Comparison of ENCODE assay signal across 11 mouse cellular contexts in genomic region chr3:153292853-153293252, GRCm38 (mm10).
A peak's percentile ranks its signal among the peaks of the same experiment; 100 is the strongest.
DNase-seq lines count a peak whose midpoint lies in the region; ATAC-seq lines count a peak whose summit lies in the region.
"Had no signal": no experiment of that assay in that cellular context is flagged by ENCODE, and none has a peak within 500 bp of the region (broad histone marks: within the 10 kb centered on the region; RNA-seq: fewer than 3 reads in every experiment).

No protein-coding gene starts in this region.

- no peaks in the 10 kb centered on the region for H3K9me3 ChIP-seq in heart, embryonic 12.5 days (replicated peaks)
- no peaks in the 10 kb centered on the region for H3K9me3 ChIP-seq in neural tube, embryonic 15.5 days (replicated peaks)
- no peaks in the 10 kb centered on the region for H3K9me3 ChIP-seq in lung, embryonic 16.5 days (ENCODE audit: control insufficient read depth, low read length)
- no peaks in the 10 kb centered on the region for H3K9me3 ChIP-seq in stomach, embryonic 14.5 days (ENCODE audit: control insufficient read depth, low read depth, low read length)
- H3K9me3 ChIP-seq: heart, embryonic 10.5 days had no signal

- H3K4me1 ChIP-seq in heart, embryonic 12.5 days (replicated peaks): no peaks in the 10 kb centered on the region; the same call in 1 of the 2 replicates
- no peaks in the 10 kb centered on the region for H3K4me1 ChIP-seq in neural tube, embryonic 15.5 days
- peaks cover 2% of the 10 kb centered on the region; the same call in 1 of the 2 replicates for H3K4me1 ChIP-seq in lung, embryonic 16.5 days (replicated peaks; ENCODE audit: control insufficient read depth, insufficient read depth, low read length)
- H3K4me1 ChIP-seq in stomach, embryonic 14.5 days (ENCODE audit: control insufficient read depth, insufficient read depth, low read length): 0 out of 2 replicates have a peak, but pooled peaks cover 4% of the 10 kb centered on the region
- H3K4me1 ChIP-seq: megakaryocyte, embryonic 14.5 days had no signal

- H3K36me3 ChIP-seq in heart, embryonic 12.5 days: no peaks in the 10 kb centered on the region
- H3K36me3 ChIP-seq in neural tube, embryonic 15.5 days: no peaks in the 10 kb centered on the region
- no peaks in the 10 kb centered on the region for H3K36me3 ChIP-seq in lung, embryonic 16.5 days (ENCODE audit: control insufficient read depth, insufficient read depth, low read length)
- H3K36me3 ChIP-seq in stomach, embryonic 14.5 days (ENCODE audit: control insufficient read depth, insufficient read depth, low read length): no peaks in the 10 kb centered on the region
- H3K36me3 ChIP-seq: heart, embryonic 10.5 days had no signal

- H3K27ac ChIP-seq in heart, embryonic 12.5 days (ENCODE audit: poor library complexity, severe bottlenecking): no peak overlapping the region
- H3K27ac ChIP-seq in neural tube, embryonic 15.5 days (replicated peaks): no peak overlapping the region
- H3K27ac ChIP-seq in lung, embryonic 16.5 days (ENCODE audit: low read length): no peak overlapping the region
- H3K27ac ChIP-seq in stomach, embryonic 14.5 days (ENCODE audit: low read length): no peak overlapping the region
- H3K27ac ChIP-seq: heart, embryonic 10.5 days had no signal

- peak; percentile 89 for DNase-seq in heart, adult 11 months
- no peak for DNase-seq in neural tube, embryonic 10.5 days (ENCODE audit: extremely low spot score, low spot score)
- no peak for DNase-seq in adrenal gland, adult 2 months
- DNase-seq in left cerebral cortex, adult 11 months (ENCODE audit: low spot score): no peak
- DNase-seq: left cerebral cortex, postnatal 4 days had no signal

- H3K4me3 ChIP-seq in heart, embryonic 12.5 days: no peak overlapping the region
- no peak overlapping the region for H3K4me3 ChIP-seq in neural tube, embryonic 15.5 days (replicated peaks)
- no peak overlapping the region for H3K4me3 ChIP-seq in lung, embryonic 16.5 days (ENCODE audit: low read length)
- H3K4me3 ChIP-seq in stomach, embryonic 14.5 days (ENCODE audit: low read depth, low read length): no peak overlapping the region
- H3K4me3 ChIP-seq: heart, embryonic 10.5 days had no signal

- H3K4me2 ChIP-seq in heart, embryonic 12.5 days: no peak overlapping the region
- H3K4me2 ChIP-seq in neural tube, embryonic 15.5 days: no peak overlapping the region
- H3K4me2 ChIP-seq in lung, embryonic 16.5 days (ENCODE audit: low read depth, low read length): no peak overlapping the region
- H3K4me2 ChIP-seq in stomach, embryonic 14.5 days (replicated peaks; ENCODE audit: low read depth, low read length): no peak overlapping the region

- no peak overlapping the region for H3K9ac ChIP-seq in heart, embryonic 12.5 days
- H3K9ac ChIP-seq in neural tube, embryonic 15.5 days (replicated peaks): no peak overlapping the region
- H3K9ac ChIP-seq in lung, embryonic 16.5 days (ENCODE audit: low read length): no peak overlapping the region
- H3K9ac ChIP-seq in stomach, embryonic 14.5 days (replicated peaks; ENCODE audit: low read depth, low read length): no peak overlapping the region

- 86% methylated on average over 5 of the region's 5 CpGs for WGBS in heart, embryonic 12.5 days
- WGBS in neural tube, embryonic 15.5 days: 94% methylated on average over 5 of the region's 5 CpGs
- WGBS in lung, embryonic 16.5 days: 88% methylated on average over 5 of the region's 5 CpGs
- 89% methylated on average over 5 of the region's 5 CpGs for WGBS in stomach, embryonic 14.5 days

- ATAC-seq in heart, embryonic 12.5 days (ENCODE audit: insufficient number of reproducible peaks, low FRiP score): no peak
- ATAC-seq in neural tube, embryonic 15.5 days (ENCODE audit: low FRiP score): 0 out of 2 replicates have a peak, but pooled peaks have one; percentile 13
- ATAC-seq in lung, embryonic 16.5 days (ENCODE audit: low read depth): peak; percentile 20; the same call in 1 of the 2 replicates
- 0 out of 2 replicates have a peak, but pooled peaks have one; percentile 28 for ATAC-seq in stomach, embryonic 14.5 days (ENCODE audit: insufficient number of reproducible peaks, insufficient read depth, low FRiP score, low read depth)

- H3K27me3 ChIP-seq in heart, embryonic 12.5 days (replicated peaks): no peaks in the 10 kb centered on the region
- H3K27me3 ChIP-seq in neural tube, embryonic 15.5 days (replicated peaks): no peaks in the 10 kb centered on the region
- no peaks in the 10 kb centered on the region for H3K27me3 ChIP-seq in lung, embryonic 16.5 days (ENCODE audit: control insufficient read depth, insufficient read depth, low read depth, low read length)
- no peaks in the 10 kb centered on the region for H3K27me3 ChIP-seq in stomach, embryonic 14.5 days (ENCODE audit: control insufficient read depth, insufficient read depth, low read length)
- H3K27me3 ChIP-seq: megakaryocyte, embryonic 14.5 days had no signal
